Mouse (Mus musculus): Measurements from ENCODE around the gene Glyat.
"Not testable (repeated sequence)": the region's sequence is repeated elsewhere in the genome, so short reads cannot be mapped to it uniquely, and the experiment has no call there.

Gene Glyat

GRCm38 (mm10) chr19:12633176-12633575 lies at the start of gene Glyat:
Gene Glyat, plus strand, starts transcription at chr19:12633308.
- DNase-seq = no peak

- DNase-seq = no peak
Observed at GRCm38 (mm10) chr19:12585310-12585709, 47.8 kb upstream of the Glyat start.

- peak; percentile 67 to 76 for DNase-seq
Observed at GRCm38 (mm10) chr19:12591908-12592307, 41.2 kb upstream of the Glyat start.

- no peak for DNase-seq
Observed at GRCm38 (mm10) chr19:12595135-12595529, 38.0 kb upstream of the Glyat start.

- peak; percentile 75 to 86 for DNase-seq
Observed at GRCm38 (mm10) chr19:12595530-12596289, 37.4 kb upstream of the Glyat start.

GRCm38 (mm10) chr19:12596290-12597072 lies 36.6 kb upstream of the Glyat start:
- no peak for DNase-seq

- peak; percentile 17 to 50 for DNase-seq
Observed at GRCm38 (mm10) chr19:12597073-12597405, 36.1 kb upstream of the Glyat start.

- DNase-seq = no peak
Observed at GRCm38 (mm10) chr19:12598674-12599073, 34.4 kb upstream of the Glyat start.

GRCm38 (mm10) chr19:12599674-12600073 lies 33.4 kb upstream of the Glyat start, which contains the start of gene Gm4952:
Gene Gm4952, plus strand, starts transcription at chr19:12599974.
- no peak for DNase-seq

GRCm38 (mm10) chr19:12600684-12601480 lies 32.2 kb upstream of the Glyat start:
- DNase-seq = no peak

GRCm38 (mm10) chr19:12608336-12608735 lies 24.8 kb upstream of the Glyat start:
- DNase-seq = no peak

GRCm38 (mm10) chr19:12613646-12614045 lies 19.5 kb upstream of the Glyat start:
- DNase-seq = no peak

- no peak for DNase-seq
Observed at GRCm38 (mm10) chr19:12634259-12634658, 1.2 kb downstream of the Glyat start.

GRCm38 (mm10) chr19:12634963-12635362 lies 1.9 kb downstream of the Glyat start:
- DNase-seq = no peak

- no peak for DNase-seq
Observed at GRCm38 (mm10) chr19:12636863-12637262, 3.8 kb downstream of the Glyat start.

- DNase-seq = no peak
Observed at GRCm38 (mm10) chr19:12638049-12638448, 4.9 kb downstream of the Glyat start.

GRCm38 (mm10) chr19:12649511-12649910 lies 16.4 kb downstream of the Glyat start:
- no peak for DNase-seq

GRCm38 (mm10) chr19:12666156-12666555 lies 33.0 kb downstream of the Glyat start:
- DNase-seq = no peak

GRCm38 (mm10) chr19:12668601-12669000 lies 35.5 kb downstream of the Glyat start:
- not testable (repeated sequence) for DNase-seq

- DNase-seq = no peak
Observed at GRCm38 (mm10) chr19:12670139-12670538, 37.0 kb downstream of the Glyat start, which contains the start of gene Olfr1442. Gene Olfr1442, plus strand, starts transcription at chr19:12670439.

GRCm38 (mm10) chr19:12671051-12671450 lies 37.9 kb downstream of the Glyat start:
- DNase-seq = no peak

GRCm38 (mm10) chr19:12677812-12678211 lies 44.7 kb downstream of the Glyat start, which contains the start of gene Olfr1443:
Gene Olfr1443, plus strand, starts transcription at chr19:12678112.
- no peak for DNase-seq

- no peak for DNase-seq
Observed at GRCm38 (mm10) chr19:12684638-12685037, 51.5 kb downstream of the Glyat start.

All from kidney, postnatal 4 days (tissue).